Mouse (Mus musculus): ENCODE results near the gene Zfp366. TPM values are rescaled to one million over a fixed set of nuclear protein-coding genes. Genes with fewer than 3 reads are reported as not detected.

Zfp366 gene
- total and polyA plus RNA-seq, 3 experiments = not detected

- TF ChIP-seq ELF1 (IDR thresholded peaks at IDR 0.05; ENCODE audit: low read depth, low read length) = no peak
- no peak for TF ChIP-seq EP300 (IDR thresholded peaks at IDR 0.05; ENCODE audit: low read length)
- no peak for TF ChIP-seq BHLHE40 (IDR thresholded peaks at IDR 0.05; ENCODE audit: low read depth, low read length)
- TF ChIP-seq MEF2A (IDR thresholded peaks at IDR 0.05; ENCODE audit: borderline replicate concordance, low read depth, low read length) = no peak
- no peak for TF ChIP-seq E2F4 (IDR thresholded peaks at IDR 0.05; ENCODE audit: insufficient replicate concordance, low read depth, low read length)
- no peak for TF ChIP-seq SIN3A (IDR thresholded peaks at IDR 0.05; ENCODE audit: low read length)
- TF ChIP-seq TCF12 (IDR thresholded peaks at IDR 0.05; ENCODE audit: low read depth, low read length) = no peak
- TF ChIP-seq MXI1 (IDR thresholded peaks at IDR 0.05; ENCODE audit: low read depth, low read length) = no peak
- TF ChIP-seq TBP (conservative IDR thresholded peaks at IDR 0.05; ENCODE audit: low read depth, low read length) = no peak
- no peak for TF ChIP-seq RCOR1 (conservative IDR thresholded peaks at IDR 0.05; ENCODE audit: low read depth, low read length)
- Histone ChIP-seq H3K4me2 (ENCODE audit: insufficient read depth, low read depth, poor library complexity, severe bottlenecking) (no peak overlapping the region), H3K27me3 (replicated peaks) (peaks cover 5% of the 10 kb centered on the region), H3K27ac (ENCODE audit: insufficient read depth, low read depth) (no peak overlapping the region), H3K36me3 (replicated peaks in 1 of 2; ENCODE audit: control insufficient read depth in 1 of 2, insufficient read depth in 1 of 2, low read length in 1 of 2) (no peaks in the 10 kb centered on the region), H3K9me3 (replicated peaks; ENCODE audit: low read length) (peaks cover 8% of the 10 kb centered on the region), H3K4me1 (ENCODE audit: control insufficient read depth in 1 of 2, insufficient read depth in 2 of 2) (no peaks in the 10 kb centered on the region), H3K9ac (ENCODE audit: insufficient read depth, low read depth) (no peak overlapping the region), H3K4me3 (replicated peaks in 1 of 3; ENCODE audit: low read depth in 2 of 3, low read length in 2 of 3, poor library complexity in 1 of 3) (no peak overlapping the region), H3K79me2 (replicated peaks; ENCODE audit: control insufficient read depth, extremely low read depth, insufficient read depth, poor library complexity, severe bottlenecking) (no peaks in the 10 kb centered on the region)
- no peak for DNase-seq (ENCODE audit: extremely low read depth)
- dilution Hi-C loops (cut with MboI; ENCODE audit: extremely low pct_ligation_motif_present, extremely low pct_unique_long_range_greater_than_20kb, low sequenced_read_pairs) (no loop called here), in situ Hi-C loops (cut with MboI; ENCODE audit: low pct_ligation_motif_present, low pct_unique_long_range_greater_than_20kb, low sequenced_read_pairs) (no loop called here)
Observed at GRCm38 (mm10) chr13:99277521-99277920, 92.9 kb downstream of the Zfp366 start.

DNA sequence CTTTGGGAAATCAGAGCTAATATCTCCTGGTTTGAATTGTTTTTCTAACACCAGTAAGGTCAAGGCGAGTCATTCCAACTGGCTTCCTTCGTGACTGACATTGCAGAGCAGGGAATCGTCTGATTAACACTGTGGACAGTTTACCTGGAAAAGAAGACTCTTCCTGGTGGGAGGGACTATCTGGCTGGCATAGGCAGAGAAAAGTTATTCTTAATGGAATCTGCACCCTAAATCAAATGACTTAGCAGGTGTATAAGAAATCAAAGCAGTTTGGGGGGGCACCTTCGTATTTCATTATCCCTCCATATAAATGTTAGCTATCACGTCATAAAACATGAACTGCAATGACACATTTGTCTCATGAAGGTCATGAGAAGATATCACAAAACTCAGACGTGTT is 93.9 kb downstream of the Zfp366 start:
- Histone ChIP-seq H3K27me3 (replicated peaks) (peaks cover 2% of the 10 kb centered on the region), H3K36me3 (replicated peaks in 1 of 2; ENCODE audit: control insufficient read depth in 1 of 2, insufficient read depth in 1 of 2, low read length in 1 of 2) (no peaks in the 10 kb centered on the region), H3K9ac (ENCODE audit: insufficient read depth, low read depth) (no peak overlapping the region), H3K4me2 (ENCODE audit: insufficient read depth, low read depth, poor library complexity, severe bottlenecking) (no peak overlapping the region), H3K4me3 (replicated peaks in 1 of 3; ENCODE audit: low read depth in 2 of 3, low read length in 2 of 3, poor library complexity in 1 of 3) (no peak overlapping the region), H3K79me2 (replicated peaks; ENCODE audit: control insufficient read depth, extremely low read depth, insufficient read depth, poor library complexity, severe bottlenecking) (no peaks in the 10 kb centered on the region), H3K9me3 (replicated peaks; ENCODE audit: low read length) (peaks cover 4% of the 10 kb centered on the region), H3K27ac (ENCODE audit: insufficient read depth, low read depth) (no peak overlapping the region), H3K4me1 (ENCODE audit: control insufficient read depth in 1 of 2, insufficient read depth in 2 of 2) (no peaks in the 10 kb centered on the region)
- TF ChIP-seq BHLHE40 (IDR thresholded peaks at IDR 0.05; ENCODE audit: low read depth, low read length) = no peak
- TF ChIP-seq E2F4 (IDR thresholded peaks at IDR 0.05; ENCODE audit: insufficient replicate concordance, low read depth, low read length) = no peak
- no peak for TF ChIP-seq MAZ (IDR thresholded peaks at IDR 0.05; ENCODE audit: low read depth, low read length)
- TF ChIP-seq JUND (conservative IDR thresholded peaks at IDR 0.05; ENCODE audit: low read depth, low read length) = no peak
- TF ChIP-seq CTCF (conservative IDR thresholded peaks at IDR 0.05 in 1 of 2, IDR thresholded peaks at IDR 0.05 in 1 of 2; ENCODE audit: low read depth in 2 of 2, low read length in 2 of 2) = no peak
- no peak for TF ChIP-seq HCFC1 (IDR thresholded peaks at IDR 0.05; ENCODE audit: low read depth, low read length)
- TF ChIP-seq ELF1 (IDR thresholded peaks at IDR 0.05; ENCODE audit: low read depth, low read length) = no peak
- TF ChIP-seq MYC (IDR thresholded peaks at IDR 0.05; ENCODE audit: low read depth, low read length) = no peak
- no peak for TF ChIP-seq ZKSCAN1 (IDR thresholded peaks at IDR 0.05; ENCODE audit: borderline replicate concordance, low read depth, low read length)
- TF ChIP-seq MXI1 (IDR thresholded peaks at IDR 0.05; ENCODE audit: low read depth, low read length) = no peak
- no peak for TF ChIP-seq CHD2 (IDR thresholded peaks at IDR 0.05; ENCODE audit: low read length)
- TF ChIP-seq PAX5 (IDR thresholded peaks at IDR 0.05; ENCODE audit: low read length) = no peak
- no peak for TF ChIP-seq EP300 (IDR thresholded peaks at IDR 0.05; ENCODE audit: low read length)
- TF ChIP-seq MEF2A (IDR thresholded peaks at IDR 0.05; ENCODE audit: borderline replicate concordance, low read depth, low read length) = no peak
- dilution Hi-C loops (cut with MboI; ENCODE audit: extremely low pct_ligation_motif_present, extremely low pct_unique_long_range_greater_than_20kb, low sequenced_read_pairs) = no loop called here
- no peak for DNase-seq (ENCODE audit: extremely low read depth)
- in situ Hi-C loops (cut with MboI; ENCODE audit: low pct_ligation_motif_present, low pct_unique_long_range_greater_than_20kb, low sequenced_read_pairs) = no loop called here
